Mouse (Mus musculus) thymus, adult 2 months (tissue): ENCODE measurements around the gene Sirt4. TPM values are rescaled to one million over a fixed set of nuclear protein-coding genes. Genes with fewer than 3 reads are reported as not detected.
A peak's percentile ranks its signal among the peaks of the same experiment; 100 is the strongest.

Source experiments
- DNase-seq: peaks from one replicate; pipeline ENCODE4 v3.0.0; 2021
- H3K27ac ChIP-seq: fragments of 200-500 bp; 2 replicates; pipeline ENCODE4 v1.5.1; 2012; ENCODE audit warnings: low read length, control low read depth; ENCODE audit not compliant: control insufficient read depth, insufficient read depth
- H3K27me3 ChIP-seq: fragments of 200-500 bp; 2 replicates; pipeline ENCODE4 v1.6.1; 2012; ENCODE audit warnings: mild to moderate bottlenecking, low read length, moderate library complexity, mixed read lengths; ENCODE audit not compliant: control insufficient read depth, insufficient read depth
- H3K36me3 ChIP-seq: fragments of 200-500 bp; 2 replicates; pipeline ENCODE4 v1.6.1; 2012; ENCODE audit warnings: mild to moderate bottlenecking, low read length, moderate library complexity; ENCODE audit not compliant: control insufficient read depth, insufficient read depth
- H3K4me1 ChIP-seq: fragments of 200-500 bp; replicated peaks from 2 replicates; pipeline ENCODE4 v1.6.1; 2012; ENCODE audit warnings: low read length; ENCODE audit not compliant: control insufficient read depth, insufficient read depth
- H3K4me3 ChIP-seq: fragments of 200-500 bp; 2 replicates; pipeline ENCODE4 v1.5.1; 2012; ENCODE audit warnings: mild to moderate bottlenecking, low read length, control low read depth, moderate library complexity; ENCODE audit not compliant: control insufficient read depth, insufficient read depth
- CTCF ChIP-seq: fragments of 200-500 bp; IDR thresholded peaks from 2 replicates; pipeline ENCODE4 v1.5.1; 2012; ENCODE audit warnings: mild to moderate bottlenecking, control low read depth, low read length, moderate library complexity, borderline replicate concordance; ENCODE audit not compliant: control insufficient read depth, poor library complexity, insufficient read depth; ENCODE audit errors: extremely low read depth
- POLR2A ChIP-seq: fragments of 200-500 bp; IDR thresholded peaks from 2 replicates; pipeline ENCODE4 v1.6.1; 2012; ENCODE audit warnings: mild to moderate bottlenecking, low read length, control low read depth, moderate library complexity; ENCODE audit not compliant: control insufficient read depth, poor library complexity, insufficient read depth; ENCODE audit errors: extremely low read depth
- WGBS: fragments of 180-500 bp; shearing (Covaris S2); methylation state at CpG from one replicate; pipeline ENCODE4 v1.1.7; 2018; 5-methylcytosine and 5-hydroxymethylcytosine counted together
- polyA plus RNA-seq: library from polyadenylated mRNA; depleted of rRNA; stranded (reverse); fragments of >200 nt; gene quantifications from 2 replicates; pipeline ENCODE4 v1.2.3, GENCODE M21; 2012

Sirt4 gene
- polyA plus RNA-seq, 1 experiment: 48.6 TPM

- TF ChIP-seq CTCF (no peak), POLR2A (no peak)
- DNase-seq: no peak
- H3K27ac ChIP-seq: no peak overlapping the region
- peaks cover 11% of the 10 kb centered on the region for H3K4me1 ChIP-seq
- no peaks in the 10 kb centered on the region for H3K36me3 ChIP-seq
- no peaks in the 10 kb centered on the region for H3K27me3 ChIP-seq
- WGBS: 83% methylated on average over 27 of the region's 27 CpGs
- no peak overlapping the region for H3K4me3 ChIP-seq
These were observed 4.4 kb downstream of the Sirt4 start for GRCm38 (mm10) chr5:115480101-115480500.

GRCm38 (mm10) chr5:115479561-115479960, 5.0 kb downstream of the Sirt4 start:
- TF ChIP-seq POLR2A (no peak), CTCF (no peak)
- Histone ChIP-seq H3K27ac (no peak overlapping the region), H3K4me1 (peaks cover 10% of the 10 kb centered on the region), H3K4me3 (no peak overlapping the region), H3K27me3 (no peaks in the 10 kb centered on the region), H3K36me3 (no peaks in the 10 kb centered on the region)
- WGBS: 94% methylated on average over 15 of the region's 15 CpGs
- DNase-seq: no peak

DNA sequence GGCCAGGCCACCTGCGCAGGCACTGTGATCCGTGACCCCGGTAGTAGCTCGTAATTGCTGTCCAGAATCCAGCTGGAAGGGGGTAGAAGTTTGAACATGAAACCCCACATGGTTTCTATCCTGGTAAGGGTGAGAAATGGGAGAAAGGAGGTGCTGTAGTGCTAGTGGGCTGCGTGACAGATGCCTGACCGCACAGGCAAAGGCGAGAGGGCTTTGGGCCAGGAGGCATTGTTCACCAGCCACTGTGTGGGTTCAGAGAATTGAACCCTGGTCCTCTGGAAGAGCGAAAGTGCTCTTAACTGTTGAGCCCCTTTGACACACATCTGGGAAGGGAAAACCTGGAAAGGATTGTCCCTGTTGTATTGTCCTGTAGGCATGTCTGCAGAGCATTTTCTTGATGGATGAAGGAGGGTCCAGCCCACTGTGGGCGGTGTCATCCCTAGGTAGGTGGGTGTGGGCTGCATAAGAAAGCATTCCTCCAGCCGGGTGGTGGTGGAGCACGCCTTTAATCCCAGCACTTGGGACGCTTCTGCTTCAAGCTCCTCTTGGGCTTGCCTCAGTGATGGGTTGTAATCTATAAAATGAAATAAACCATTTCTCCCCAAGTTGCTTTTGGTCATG, 8.3 kb downstream of the Sirt4 start:
- Histone ChIP-seq H3K36me3 (no peaks in the 10 kb centered on the region), H3K4me1 (peaks cover 15% of the 10 kb centered on the region), H3K27me3 (no peaks in the 10 kb centered on the region), H3K4me3 (peak overlapping the region; percentile 27; the same call in 1 of the 2 replicates), H3K27ac (no peak overlapping the region)
- TF ChIP-seq POLR2A (no peak), CTCF (no peak)
- 82% methylated on average over 12 of the region's 12 CpGs for WGBS
- DNase-seq: no peak

GRCm38 (mm10) chr5:115475337-115476106, 9.0 kb downstream of the Sirt4 start:
- peak overlapping the region; percentile 27 for H3K4me3 ChIP-seq
- TF ChIP-seq POLR2A: no peak
- TF ChIP-seq CTCF: no peak
- no peaks in the 10 kb centered on the region for H3K36me3 ChIP-seq
- no peak for DNase-seq
- WGBS: 52% methylated on average over 22 of the region's 22 CpGs
- H3K27me3 ChIP-seq: no peaks in the 10 kb centered on the region
- H3K4me1 ChIP-seq: peaks cover 15% of the 10 kb centered on the region
- no peak overlapping the region for H3K27ac ChIP-seq

- 50% methylated on average over 22 of the region's 22 CpGs for WGBS
- no peak for TF ChIP-seq POLR2A
- no peak for TF ChIP-seq CTCF
- no peak for DNase-seq
- H3K4me3 ChIP-seq: peak overlapping the region; percentile 49
- no peaks in the 10 kb centered on the region for H3K36me3 ChIP-seq
- H3K4me1 ChIP-seq: peaks cover 15% of the 10 kb centered on the region
- H3K27ac ChIP-seq: no peak overlapping the region
- no peaks in the 10 kb centered on the region for H3K27me3 ChIP-seq
These were observed 10.2 kb downstream of the Sirt4 start for GRCm38 (mm10) chr5:115474174-115474828.

GRCm38 (mm10) chr5:115473191-115473590, 11.3 kb downstream of the Sirt4 start:
- Histone ChIP-seq H3K4me1 (peaks cover 15% of the 10 kb centered on the region), H3K36me3 (no peaks in the 10 kb centered on the region), H3K27me3 (no peaks in the 10 kb centered on the region), H3K27ac (no peak overlapping the region), H3K4me3 (no peak overlapping the region)
- WGBS: 79% methylated on average over 10 of the region's 10 CpGs
- TF ChIP-seq POLR2A (no peak), CTCF (no peak)
- DNase-seq: no peak
